9 mouse cellular contexts compared by ENCODE assay signal in the genomic region with DNA sequence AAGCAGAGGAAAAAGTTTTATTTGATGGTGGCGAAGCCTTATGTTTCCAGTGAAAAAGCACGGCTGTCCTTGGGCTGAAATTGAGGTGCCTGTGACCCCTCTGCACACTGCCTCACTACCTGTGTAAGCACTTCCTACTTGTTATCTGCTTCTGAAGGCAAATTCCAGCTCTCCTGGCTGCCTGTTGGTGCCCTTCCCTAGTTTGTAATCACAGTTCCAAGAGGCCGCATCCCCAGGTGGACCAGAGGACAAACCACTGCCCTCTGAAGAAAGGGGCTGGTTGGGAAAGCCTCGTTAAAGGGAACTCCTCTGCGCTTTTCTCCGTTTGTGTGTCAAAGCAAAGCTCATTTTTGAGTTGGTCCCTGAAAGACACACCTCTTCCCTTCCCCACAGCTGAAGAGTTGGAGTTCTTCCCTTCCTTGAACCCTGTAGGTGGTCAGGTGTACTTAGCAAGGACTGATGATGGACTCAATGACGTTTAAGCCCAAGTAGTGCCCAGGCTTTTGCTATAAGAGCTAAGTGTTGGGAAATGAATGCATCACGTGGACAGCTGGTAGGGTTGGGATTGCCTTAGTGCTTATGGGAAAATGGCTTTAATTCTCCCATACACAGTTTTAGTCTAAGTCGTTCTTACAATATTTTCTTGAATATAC. TPM values are rescaled to one million over a fixed set of nuclear protein-coding genes. Genes with fewer than 3 reads are reported as not detected.
DNase-seq lines count a peak whose midpoint lies in the region; ATAC-seq lines count a peak whose summit lies in the region.
"Had no signal": no experiment of that assay in that cellular context is flagged by ENCODE, and none has a peak within 500 bp of the region (broad histone marks: within the 10 kb centered on the region; RNA-seq: fewer than 3 reads in every experiment).

No protein-coding gene starts in this region.

- no peak for ATAC-seq in forebrain, embryonic 13.5 days
- no peak for ATAC-seq in forebrain, embryonic 16.5 days
- no peak for ATAC-seq in megakaryocyte, adult 5-6 weeks (ENCODE audit: poor library complexity, severe bottlenecking)
- ATAC-seq in stomach, embryonic 14.5 days (ENCODE audit: insufficient number of reproducible peaks, insufficient read depth, low FRiP score, low read depth) = no peak

- peak overlapping the region; percentile 11; the same call in 1 of the 2 replicates for H3K4me2 ChIP-seq in forebrain, embryonic 13.5 days
- no peak overlapping the region for H3K4me2 ChIP-seq in forebrain, embryonic 16.5 days (ENCODE audit: low read length)
- H3K4me2 ChIP-seq in stomach, embryonic 14.5 days (replicated peaks; ENCODE audit: low read depth, low read length) = peak overlapping the region; percentile 50

- intact Hi-C loops in left cerebral cortex, postnatal 25 days (cut with DNase I) = loop anchor here (5.0 kb wide), 1 partner anchor 84 kb away; no protein-coding TSS in a partner anchor

- peaks cover 11% of the 10 kb centered on the region for H3K4me1 ChIP-seq in forebrain, embryonic 13.5 days
- peaks cover 4% of the 10 kb centered on the region for H3K4me1 ChIP-seq in forebrain, embryonic 16.5 days (replicated peaks; ENCODE audit: control insufficient read depth, insufficient read depth, low read length)
- H3K4me1 ChIP-seq in megakaryocyte, embryonic 14.5 days = peaks cover 65% of the 10 kb centered on the region
- H3K4me1 ChIP-seq in stomach, embryonic 14.5 days (ENCODE audit: control insufficient read depth, insufficient read depth, low read length) = peaks cover 19% of the 10 kb centered on the region

- no peaks in the 10 kb centered on the region for H3K27me3 ChIP-seq in forebrain, embryonic 13.5 days
- H3K27me3 ChIP-seq in forebrain, embryonic 16.5 days (replicated peaks; ENCODE audit: control insufficient read depth, insufficient read depth, low read length) = no peaks in the 10 kb centered on the region
- H3K27me3 ChIP-seq in megakaryocyte, embryonic 14.5 days (replicated peaks) = no peaks in the 10 kb centered on the region
- no peaks in the 10 kb centered on the region for H3K27me3 ChIP-seq in stomach, embryonic 14.5 days (ENCODE audit: control insufficient read depth, insufficient read depth, low read length)

- WGBS in forebrain, embryonic 13.5 days = 74% methylated on average over 9 of the region's 9 CpGs
- WGBS in forebrain, embryonic 16.5 days = 71% methylated on average over 9 of the region's 9 CpGs
- 63% methylated on average over 9 of the region's 9 CpGs for WGBS in stomach, embryonic 14.5 days

- peak; percentile 55 to 58 for DNase-seq in kidney, postnatal 36 days
- no peak for DNase-seq in left cerebral cortex, postnatal 25 days (ENCODE audit: low spot score in 2 of 2)
- DNase-seq in frontal cortex, postnatal 25 days (ENCODE audit: low spot score in 2 of 2) = no peak
- DNase-seq: cerebellum, adult 9-11 months had no signal

- no peaks in the 10 kb centered on the region for H3K9me3 ChIP-seq in forebrain, embryonic 13.5 days (replicated peaks)
- H3K9me3 ChIP-seq in forebrain, embryonic 16.5 days (ENCODE audit: control insufficient read depth, low read length) = no peaks in the 10 kb centered on the region
- no peaks in the 10 kb centered on the region for H3K9me3 ChIP-seq in megakaryocyte, embryonic 14.5 days
- no peaks in the 10 kb centered on the region for H3K9me3 ChIP-seq in stomach, embryonic 14.5 days (ENCODE audit: control insufficient read depth, low read depth, low read length)

- no peak overlapping the region for H3K4me3 ChIP-seq in forebrain, embryonic 13.5 days
- H3K4me3 ChIP-seq in forebrain, embryonic 16.5 days (replicated peaks; ENCODE audit: low read length) = no peak overlapping the region
- peak overlapping the region; percentile 95 for H3K4me3 ChIP-seq in megakaryocyte, embryonic 14.5 days (replicated peaks)
- peak overlapping the region; percentile 62; the same call in 1 of the 2 replicates for H3K4me3 ChIP-seq in stomach, embryonic 14.5 days (ENCODE audit: low read depth, low read length)

- H3K27ac ChIP-seq in forebrain, embryonic 13.5 days = no peak overlapping the region
- H3K27ac ChIP-seq in forebrain, embryonic 16.5 days (ENCODE audit: low read length) = no peak overlapping the region
- H3K27ac ChIP-seq in stomach, embryonic 14.5 days (ENCODE audit: low read length) = no peak overlapping the region

- H3K36me3 ChIP-seq in forebrain, embryonic 13.5 days (ENCODE audit: poor library complexity, severe bottlenecking) = no peaks in the 10 kb centered on the region
- no peaks in the 10 kb centered on the region for H3K36me3 ChIP-seq in forebrain, embryonic 16.5 days (ENCODE audit: control insufficient read depth, insufficient read depth)
- peaks cover 18% of the 10 kb centered on the region for H3K36me3 ChIP-seq in megakaryocyte, embryonic 14.5 days (replicated peaks; ENCODE audit: low read length)
- no peaks in the 10 kb centered on the region for H3K36me3 ChIP-seq in stomach, embryonic 14.5 days (ENCODE audit: control insufficient read depth, insufficient read depth, low read length)

- no peak overlapping the region for H3K9ac ChIP-seq in forebrain, embryonic 13.5 days
- H3K9ac ChIP-seq in forebrain, embryonic 16.5 days (replicated peaks; ENCODE audit: low read depth, low read length) = no peak overlapping the region
- H3K9ac ChIP-seq in stomach, embryonic 14.5 days (replicated peaks; ENCODE audit: low read depth, low read length) = no peak overlapping the region; the same call in 1 of the 2 replicates

RNA-seq across cellular contexts. Expression of gene Snx9, which starts 2.0 kb away (rescaled TPM):
- 5.7 and 6.7 TPM in 2 replicates for polyA plus RNA-seq in forebrain, embryonic 13.5 days (2015; fragmentation: Nextera tagmentation; extraction: Ambion mirVana)
- polyA plus RNA-seq in forebrain, embryonic 16.5 days (2015; fragmentation: Nextera tagmentation; extraction: Ambion mirVana) = 4.5 and 6.1 TPM in 2 replicates
- 35.2 and 38.7 TPM in 2 replicates for polyA plus RNA-seq in megakaryocyte, embryonic 14.5 days (2012; ENCODE audit: insufficient read depth, low replicate concordance)
- 51.4 and 51.8 TPM in 2 replicates for total RNA-seq in megakaryocyte, adult 5-6 weeks (2015)
- total RNA-seq in megakaryocyte, adult 5-6 weeks (2017) = 36.6 and 37.1 TPM in 2 replicates
- 39.9 and 40.5 TPM in 2 replicates for polyA plus RNA-seq in stomach, embryonic 14.5 days (2014; fragmentation: Nextera tagmentation; extraction: Ambion mirVana)
- total RNA-seq in left cerebral cortex, postnatal 25 days (2021) = 10 to 100 TPM; 13.1 to 13.2 TPM

Comparison
In these comparisons a context has a peak if more than half of its experiments do, and no peak if none do; other contexts are left out.
1. H3K4me3 ChIP-seq: peak in megakaryocyte, embryonic 14.5 days (single experiment) and stomach, embryonic 14.5 days (single experiment); none in forebrain, embryonic 13.5 days (single experiment) and forebrain, embryonic 16.5 days (single experiment).
2. DNase-seq: peak in kidney, postnatal 36 days (2 of 2); none in left cerebral cortex, postnatal 25 days (0 of 2) and frontal cortex, postnatal 25 days (0 of 2).